Mouse (Mus musculus) erythroblast, embryonic 14.5 days (primary cell): Measurements from ENCODE around the gene Adamtsl5. TPM values are rescaled to one million over a fixed set of nuclear protein-coding genes. Genes with fewer than 3 reads are reported as not detected.

ENCODE experiments used
- H3K27me3 ChIP-seq: 2 replicates; pipeline ENCODE4 v1.6.1; 2012; ENCODE audit warnings: inconsistent platforms; ENCODE audit not compliant: control insufficient read depth
- H3K36me3 ChIP-seq: 2 replicates; pipeline ENCODE4 v1.6.1; 2012; ENCODE audit warnings: mild to moderate bottlenecking, inconsistent platforms; ENCODE audit not compliant: control insufficient read depth
- H3K4me1 ChIP-seq: 2 replicates; pipeline ENCODE4 v1.6.1; 2012; ENCODE audit warnings: inconsistent platforms; ENCODE audit not compliant: control insufficient read depth
- H3K4me3 ChIP-seq: replicated peaks from 2 replicates; pipeline ENCODE3; 2012; ENCODE audit warnings: moderate library complexity, mild to moderate bottlenecking, inconsistent platforms
- H3K9me3 ChIP-seq: 2 replicates; pipeline ENCODE4 v1.6.1; 2012; ENCODE audit warnings: low read length, inconsistent platforms, mixed read lengths; ENCODE audit not compliant: control insufficient read depth
- GATA1 ChIP-seq: IDR thresholded peaks from 2 replicates; pipeline ENCODE4 v1.6.1; 2012; ENCODE audit warnings: low read length, inconsistent platforms, mixed read lengths
- TAL1 ChIP-seq: IDR thresholded peaks from 3 replicates; pipeline ENCODE4 v1.6.1; 2012; ENCODE audit warnings: low read length, inconsistent platforms, mixed read lengths
- polyA plus RNA-seq: library from polyadenylated mRNA; stranded (reverse); fragments of >175 nt; gene quantifications from 2 replicates; pipeline ENCODE4 v1.2.3, GENCODE M21; 2012

Gene Adamtsl5
- polyA plus RNA-seq, 1 experiment, result 2.2 TPM

DNA sequence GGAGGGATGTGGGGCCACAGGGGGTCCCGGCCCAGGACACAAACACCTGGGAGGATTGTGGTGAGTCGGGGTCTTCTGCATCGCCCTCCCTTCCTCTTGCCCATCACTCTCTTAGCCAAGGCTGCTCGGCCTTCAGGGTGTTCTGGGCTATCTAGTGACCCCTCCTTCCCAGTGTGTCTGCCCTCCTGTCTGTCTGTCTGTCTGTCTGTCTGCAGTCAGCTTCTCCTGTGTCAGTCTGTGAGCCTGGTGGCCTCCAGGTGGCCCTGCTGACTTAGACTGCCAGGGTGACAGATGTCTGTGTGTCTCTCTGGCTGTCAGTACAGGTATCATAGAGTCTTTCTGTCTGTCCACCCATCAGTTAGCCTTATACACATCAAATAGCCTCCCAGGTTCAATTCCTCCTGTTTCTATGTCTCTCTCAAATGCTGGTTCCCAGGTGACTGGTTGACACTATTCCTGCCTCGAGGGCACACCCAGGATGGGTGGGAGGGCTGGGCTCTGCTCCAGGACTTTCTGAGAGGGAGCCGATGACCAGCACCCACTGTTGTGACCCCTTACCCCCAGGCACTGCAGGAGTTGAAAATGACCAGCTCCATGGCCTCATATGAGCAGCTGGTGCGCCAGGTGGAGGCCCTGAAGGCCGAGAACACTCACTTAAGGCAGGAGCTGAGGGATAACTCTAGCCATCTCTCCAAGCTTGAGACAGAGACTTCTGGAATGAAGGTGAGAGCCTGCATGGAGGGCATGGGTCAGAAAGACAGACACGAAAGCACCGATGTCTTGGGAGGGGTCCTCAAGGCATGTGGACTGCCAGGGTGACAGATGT, 46.7 kb downstream of the Adamtsl5 start:
- H3K9me3 ChIP-seq, result peaks cover 8% of the 10 kb centered on the region
- TF ChIP-seq GATA1 (no peak), TAL1 (no peak)
- peaks cover 27% of the 10 kb centered on the region for H3K4me1 ChIP-seq

DNA sequence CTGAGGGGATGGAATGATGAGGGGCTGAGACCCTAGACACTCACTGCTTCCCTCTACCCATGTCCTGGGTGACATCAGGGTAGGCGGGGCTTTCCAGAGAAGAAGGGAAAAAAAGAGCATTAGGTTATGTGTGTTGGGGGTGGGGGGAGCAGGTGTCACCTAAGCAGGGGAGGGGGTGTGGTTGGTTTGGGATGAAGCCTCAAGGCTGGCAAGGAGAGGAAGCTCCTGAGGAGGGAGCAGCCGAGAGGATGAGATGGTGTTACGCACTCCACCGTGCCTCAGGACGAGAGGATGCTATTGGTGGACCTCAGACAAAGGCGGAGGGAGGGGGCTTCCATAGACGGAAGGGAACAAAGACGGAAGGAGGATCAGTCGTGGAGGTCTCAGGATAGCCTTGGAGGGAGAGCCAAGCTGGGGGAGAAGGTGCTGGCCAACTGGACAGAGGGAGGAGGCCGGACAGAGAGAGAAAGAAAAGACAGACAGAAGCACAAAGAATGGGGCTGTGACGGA, 47.5 kb downstream of the Adamtsl5 start:
- no peaks in the 10 kb centered on the region for H3K36me3 ChIP-seq

More for the DNA sequence above, 46.7 kb downstream of the Adamtsl5 start:
- H3K36me3 ChIP-seq, result no peaks in the 10 kb centered on the region
- H3K4me3 ChIP-seq, result no peak overlapping the region
- peaks cover 99% of the 10 kb centered on the region for H3K27me3 ChIP-seq

DNA sequence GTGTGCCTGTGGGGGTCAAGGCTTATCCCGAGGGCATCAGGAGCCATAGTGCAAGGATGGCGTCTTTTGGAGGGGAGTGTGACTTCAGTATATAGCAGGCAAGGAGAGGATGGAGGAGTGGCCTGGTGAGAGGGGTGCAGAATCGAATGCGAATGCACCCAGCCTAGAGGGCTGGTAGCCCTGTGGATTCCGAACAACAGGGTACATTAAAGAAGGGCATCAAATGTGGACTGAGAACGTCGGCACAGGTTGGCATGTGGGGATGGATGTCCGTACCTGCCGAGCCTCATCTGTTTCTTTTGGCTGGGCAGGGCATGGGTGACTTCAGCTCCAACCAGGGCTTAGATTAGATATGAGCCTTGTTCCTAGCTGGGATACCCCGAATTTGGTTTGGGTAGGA, 48.4 kb downstream of the Adamtsl5 start:
- peaks cover 4% of the 10 kb centered on the region for H3K36me3 ChIP-seq
- TF ChIP-seq TAL1, result no peak
- no peak for TF ChIP-seq GATA1
- peaks cover 89% of the 10 kb centered on the region for H3K27me3 ChIP-seq
- peaks cover 39% of the 10 kb centered on the region for H3K4me1 ChIP-seq
- no peak overlapping the region for H3K4me3 ChIP-seq
- peaks cover 1% of the 10 kb centered on the region for H3K9me3 ChIP-seq

More for the DNA sequence above, 47.5 kb downstream of the Adamtsl5 start:
- Histone ChIP-seq H3K4me3 (no peak overlapping the region), H3K27me3 (peaks cover 98% of the 10 kb centered on the region), H3K4me1 (peaks cover 33% of the 10 kb centered on the region), H3K9me3 (peaks cover 8% of the 10 kb centered on the region)
- TF ChIP-seq TAL1 (no peak), GATA1 (no peak)

- Histone ChIP-seq H3K36me3 (peaks cover 9% of the 10 kb centered on the region), H3K4me1 (peaks cover 41% of the 10 kb centered on the region), H3K9me3 (no peaks in the 10 kb centered on the region), H3K4me3 (no peak overlapping the region), H3K27me3 (peaks cover 84% of the 10 kb centered on the region)
- TF ChIP-seq TAL1 (no peak), GATA1 (no peak)
These were observed 48.9 kb downstream of the Adamtsl5 start for GRCm38 (mm10) chr10:80299301-80299700.

- Histone ChIP-seq H3K36me3 (peaks cover 15% of the 10 kb centered on the region), H3K27me3 (peaks cover 78% of the 10 kb centered on the region), H3K9me3 (no peaks in the 10 kb centered on the region), H3K4me1 (peaks cover 47% of the 10 kb centered on the region), H3K4me3 (no peak overlapping the region)
- TF ChIP-seq GATA1, result no peak
- TF ChIP-seq TAL1, result no peak
These were observed 49.5 kb downstream of the Adamtsl5 start for GRCm38 (mm10) chr10:80298571-80299281.

DNA sequence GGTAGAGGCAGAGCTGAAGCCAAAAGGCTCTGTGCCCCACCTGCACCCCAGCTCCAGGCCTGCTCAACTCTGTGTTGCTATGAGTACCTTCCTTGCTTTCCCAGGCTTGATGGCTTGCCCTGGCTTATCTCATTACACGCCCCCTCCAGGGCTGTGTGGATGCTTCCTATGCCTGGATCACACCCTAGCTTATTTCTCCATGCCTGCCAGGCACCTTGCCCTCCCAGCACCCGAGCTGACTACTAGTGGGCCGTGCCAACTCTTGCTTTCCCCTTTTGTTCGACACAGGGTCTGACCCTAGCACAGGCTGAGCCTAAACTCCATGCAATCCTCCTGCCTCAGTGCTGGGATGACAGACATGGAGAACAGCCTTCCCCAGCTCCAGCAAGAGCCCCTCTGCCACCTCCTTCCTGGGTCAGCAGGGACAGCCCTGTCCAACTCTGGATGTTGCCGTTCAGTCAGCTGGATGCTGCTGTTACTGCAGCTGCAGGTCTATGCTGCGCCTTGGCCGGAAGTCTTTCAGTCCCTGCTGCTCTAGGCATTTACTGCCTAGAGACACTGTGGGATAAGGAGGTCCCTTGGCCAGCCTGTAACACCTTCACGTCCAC, 50.6 kb downstream of the Adamtsl5 start:
- Histone ChIP-seq H3K4me3 (no peak overlapping the region), H3K9me3 (no peaks in the 10 kb centered on the region), H3K27me3 (peaks cover 69% of the 10 kb centered on the region), H3K4me1 (peaks cover 58% of the 10 kb centered on the region), H3K36me3 (peaks cover 24% of the 10 kb centered on the region)
- TF ChIP-seq GATA1, result no peak

DNA sequence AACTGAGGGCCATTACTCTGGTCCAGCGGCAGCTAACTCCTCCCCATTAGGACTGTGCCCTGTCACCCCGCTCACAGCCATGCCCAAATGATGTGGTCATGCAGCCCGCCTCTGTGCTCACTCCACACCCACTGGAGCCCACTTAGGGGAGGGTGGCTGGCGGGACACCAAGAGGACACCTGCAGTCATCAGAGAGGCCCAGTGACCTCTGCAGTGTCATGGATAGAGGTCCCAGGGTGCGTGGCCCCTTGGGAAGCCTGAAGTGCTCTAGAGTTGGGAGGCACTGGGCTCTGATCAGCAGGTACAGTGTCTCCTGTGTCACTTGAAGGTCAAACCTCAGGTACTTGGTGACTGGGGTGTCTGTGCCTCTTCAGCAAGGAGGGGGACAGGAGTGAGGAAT, 51.4 kb downstream of the Adamtsl5 start:
- peaks cover 57% of the 10 kb centered on the region for H3K4me1 ChIP-seq
- H3K9me3 ChIP-seq, result no peaks in the 10 kb centered on the region
- TF ChIP-seq GATA1 (no peak), TAL1 (no peak)
- H3K27me3 ChIP-seq, result peaks cover 61% of the 10 kb centered on the region
- peaks cover 24% of the 10 kb centered on the region for H3K36me3 ChIP-seq
- H3K4me3 ChIP-seq, result no peak overlapping the region

GRCm38 (mm10) chr10:80295618-80296425, 52.4 kb downstream of the Adamtsl5 start, which contains the start of gene Apc2:
Gene Apc2, plus strand, starts transcription at chr10:80295977.
- peak within 1 kb of the TSS; percentile 42 for H3K4me3 ChIP-seq
- H3K9me3 ChIP-seq, result no peaks in the 10 kb centered on the region
- H3K27me3 ChIP-seq, result peaks cover 51% of the 10 kb centered on the region
- TF ChIP-seq GATA1, result no peak
- TF ChIP-seq TAL1, result no peak
- H3K4me1 ChIP-seq, result peaks cover 62% of the 10 kb centered on the region
- H3K36me3 ChIP-seq, result peaks cover 24% of the 10 kb centered on the region
